Mouse (Mus musculus) cerebellum, adult 18-20 months (tissue): ENCODE data around the gene Hoxd9.

Source experiments
- DNase-seq, 2 experiments: peaks; one replicate each; pipeline ENCODE4 v3.0.0; 2021

The Hoxd9 gene

GRCm38 (mm10) chr2:74668370-74669229 is 28.9 kb upstream of the Hoxd9 start:
- no peak for DNase-seq

- no peak for DNase-seq
Measured at GRCm38 (mm10) chr2:74669230-74669578, 28.3 kb upstream of the Hoxd9 start.

GRCm38 (mm10) chr2:74669650-74670235 is 27.8 kb upstream of the Hoxd9 start:
- DNase-seq = no peak

- DNase-seq = no peak
Measured at GRCm38 (mm10) chr2:74670632-74671188, 26.8 kb upstream of the Hoxd9 start.

- DNase-seq = no peak
Measured at GRCm38 (mm10) chr2:74671847-74672246, 25.7 kb upstream of the Hoxd9 start.

GRCm38 (mm10) chr2:74672481-74673362 is 24.8 kb upstream of the Hoxd9 start:
- DNase-seq = peak; percentile 29 to 48

GRCm38 (mm10) chr2:74673835-74674425 is 23.6 kb upstream of the Hoxd9 start:
- no peak for DNase-seq

GRCm38 (mm10) chr2:74674881-74675665 is 22.5 kb upstream of the Hoxd9 start, which contains the start of gene Hoxd12:
Gene Hoxd12, plus strand, starts transcription at chr2:74675013.
- DNase-seq = no peak

GRCm38 (mm10) chr2:74675666-74676282 is 21.8 kb upstream of the Hoxd9 start:
- no peak for DNase-seq

- DNase-seq = no peak
Measured at GRCm38 (mm10) chr2:74676376-74677052, 21.0 kb upstream of the Hoxd9 start.

- DNase-seq = no peak
Measured at GRCm38 (mm10) chr2:74677106-74677505, 20.4 kb upstream of the Hoxd9 start.

- no peak for DNase-seq
Measured at GRCm38 (mm10) chr2:74678891-74679595, 18.5 kb upstream of the Hoxd9 start, which contains the start of gene Hoxd11. Gene Hoxd11, plus strand, starts transcription at chr2:74679557.

- DNase-seq = no peak
Measured at GRCm38 (mm10) chr2:74679596-74679971, 17.9 kb upstream of the Hoxd9 start.

- DNase-seq = no peak
Measured at GRCm38 (mm10) chr2:74679980-74680379, 17.5 kb upstream of the Hoxd9 start.

- no peak for DNase-seq
Measured at GRCm38 (mm10) chr2:74680561-74681398, 16.7 kb upstream of the Hoxd9 start.

- no peak for DNase-seq
Measured at GRCm38 (mm10) chr2:74681594-74682531, 15.7 kb upstream of the Hoxd9 start.

- DNase-seq = no peak
Measured at GRCm38 (mm10) chr2:74682796-74683195, 14.7 kb upstream of the Hoxd9 start.

GRCm38 (mm10) chr2:74683471-74683951 is 14.0 kb upstream of the Hoxd9 start:
- no peak for DNase-seq
